Mouse (Mus musculus): Measurements from ENCODE around the gene Mex3a. TPM values are rescaled to one million over a fixed set of nuclear protein-coding genes. Genes with fewer than 3 reads are reported as not detected.
A peak's percentile ranks its signal among the peaks of the same experiment; 100 is the strongest.

Gene Mex3a
- total RNA-seq (2021), result 1 to 10 TPM; 3.0 to 6.3 TPM
- long read RNA-seq, experiment 1, partial matches to known transcripts, result 0 of 5 reads
- long read RNA-seq, experiment 1, other reads (novel, unspliced or antisense), result 5 of 5 reads
- long read RNA-seq, experiment 2, partial matches to known transcripts, result 0 of 2 reads
- long read RNA-seq, experiment 2, other reads (novel, unspliced or antisense), result 2 of 2 reads

DNA sequence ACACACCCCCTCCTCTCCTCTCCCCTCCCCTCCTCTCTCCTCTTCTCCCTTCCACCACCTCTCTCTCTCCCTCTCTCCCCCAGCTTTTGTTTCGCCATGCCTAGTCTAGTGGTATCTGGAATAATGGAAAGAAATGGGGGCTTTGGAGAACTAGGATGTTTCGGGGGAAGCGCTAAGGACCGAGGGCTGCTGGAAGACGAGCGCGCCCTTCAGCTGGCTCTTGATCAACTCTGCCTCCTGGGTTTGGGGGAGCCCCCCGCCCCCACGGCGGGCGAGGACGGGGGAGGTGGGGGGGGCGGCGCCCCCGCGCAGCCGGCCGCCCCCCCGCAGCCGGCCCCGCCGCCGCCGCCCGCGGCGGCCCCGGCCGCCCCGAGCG lies at the start of gene Mex3a:
TSS of gene Mex3a (plus strand) at position 97 of the 376 bp plus-strand sequence.
- no peak for DNase-seq

DNA sequence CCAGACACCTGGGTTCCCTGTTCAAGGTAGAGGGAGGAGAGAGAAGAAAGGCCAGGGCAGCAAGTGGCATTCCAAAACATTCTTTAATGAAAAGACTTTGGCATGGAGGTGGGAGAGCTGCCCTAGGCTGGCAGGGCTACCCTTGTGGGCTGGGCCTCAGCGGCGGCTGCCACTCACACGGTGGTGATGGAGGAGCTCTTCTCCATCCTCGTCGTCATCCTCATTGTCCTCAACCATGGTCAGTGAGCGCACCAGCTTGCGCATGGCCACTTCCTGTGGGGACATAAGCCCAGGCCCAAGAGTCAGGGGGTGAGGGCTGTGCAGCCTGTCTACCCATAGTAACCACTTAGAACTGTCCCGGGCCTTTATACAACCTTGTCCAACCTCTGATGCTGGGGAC lies 49.1 kb upstream of the Mex3a start:
- DNase-seq, result peak; percentile 11

- peak; percentile 84 for DNase-seq
Measured at GRCm38 (mm10) chr3:88483621-88484020, 48.6 kb upstream of the Mex3a start.

GRCm38 (mm10) chr3:88484597-88485316 lies 47.4 kb upstream of the Mex3a start:
- DNase-seq, result peak; percentile 18

GRCm38 (mm10) chr3:88486043-88486442 lies 46.2 kb upstream of the Mex3a start:
- DNase-seq, result no peak

GRCm38 (mm10) chr3:88486887-88487286 lies 45.3 kb upstream of the Mex3a start:
- no peak for DNase-seq

DNA sequence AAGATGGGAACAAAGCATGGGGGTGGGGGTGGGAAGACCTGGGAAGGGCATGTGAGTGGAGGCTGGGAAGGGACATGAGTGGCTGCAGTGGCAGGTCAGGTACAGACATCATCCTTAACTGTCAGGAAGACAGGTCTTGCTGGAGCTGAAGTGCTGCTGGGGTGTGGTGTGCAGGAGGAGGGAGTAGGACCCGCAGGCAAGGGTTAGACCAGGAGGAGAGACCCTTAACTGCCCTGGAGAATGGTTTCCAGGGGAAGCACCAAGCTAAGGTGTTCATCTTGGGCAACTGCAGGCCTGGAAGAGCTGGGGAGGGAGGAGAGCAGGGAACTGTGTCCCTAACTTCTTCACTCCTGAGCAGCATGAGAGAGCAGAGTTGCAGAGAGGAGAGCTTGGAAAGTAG lies 44.8 kb upstream of the Mex3a start:
- DNase-seq, result no peak

DNA sequence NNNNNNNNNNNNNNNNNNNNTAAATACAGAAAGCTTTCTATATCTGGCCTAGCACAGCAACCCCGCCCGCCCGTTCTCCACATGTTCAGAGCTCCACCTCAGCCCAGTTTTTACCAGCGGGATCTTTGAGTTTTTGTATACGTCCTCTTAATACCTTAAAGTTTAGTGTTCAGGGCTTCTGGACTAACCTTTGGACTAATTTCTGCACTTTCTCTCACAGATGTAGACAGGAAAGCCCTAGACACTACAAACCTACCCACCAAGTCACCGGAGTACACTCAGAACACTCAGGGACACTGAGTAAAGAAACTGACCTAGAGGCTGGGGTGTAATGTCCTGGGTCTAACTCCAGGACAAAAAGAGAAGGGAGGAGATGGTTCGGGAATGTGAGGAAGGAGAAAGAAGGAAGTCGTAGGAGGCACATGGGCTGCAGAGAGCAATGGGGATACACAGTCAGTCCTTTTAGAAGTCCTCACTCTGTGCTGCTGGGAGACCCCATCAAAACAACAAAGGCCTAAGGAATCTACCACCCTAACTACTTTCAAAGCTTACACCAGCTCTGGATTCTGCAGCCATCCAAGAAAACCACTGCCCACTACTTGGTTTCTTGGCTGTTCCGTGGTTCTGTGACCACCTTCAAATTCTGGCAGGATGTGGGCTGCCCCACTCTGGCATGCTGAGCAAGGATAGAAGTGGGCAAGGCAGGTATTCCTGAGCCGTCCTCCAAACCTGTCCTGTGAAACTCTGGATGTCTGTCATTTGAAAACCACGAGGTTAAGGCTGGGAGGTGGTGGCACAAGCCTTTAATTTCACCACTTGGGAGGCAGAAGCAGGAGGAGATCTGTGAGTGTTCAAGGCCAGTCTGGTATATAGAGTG lies 38.3 kb upstream of the Mex3a start:
- DNase-seq, result peak; percentile 11

DNA sequence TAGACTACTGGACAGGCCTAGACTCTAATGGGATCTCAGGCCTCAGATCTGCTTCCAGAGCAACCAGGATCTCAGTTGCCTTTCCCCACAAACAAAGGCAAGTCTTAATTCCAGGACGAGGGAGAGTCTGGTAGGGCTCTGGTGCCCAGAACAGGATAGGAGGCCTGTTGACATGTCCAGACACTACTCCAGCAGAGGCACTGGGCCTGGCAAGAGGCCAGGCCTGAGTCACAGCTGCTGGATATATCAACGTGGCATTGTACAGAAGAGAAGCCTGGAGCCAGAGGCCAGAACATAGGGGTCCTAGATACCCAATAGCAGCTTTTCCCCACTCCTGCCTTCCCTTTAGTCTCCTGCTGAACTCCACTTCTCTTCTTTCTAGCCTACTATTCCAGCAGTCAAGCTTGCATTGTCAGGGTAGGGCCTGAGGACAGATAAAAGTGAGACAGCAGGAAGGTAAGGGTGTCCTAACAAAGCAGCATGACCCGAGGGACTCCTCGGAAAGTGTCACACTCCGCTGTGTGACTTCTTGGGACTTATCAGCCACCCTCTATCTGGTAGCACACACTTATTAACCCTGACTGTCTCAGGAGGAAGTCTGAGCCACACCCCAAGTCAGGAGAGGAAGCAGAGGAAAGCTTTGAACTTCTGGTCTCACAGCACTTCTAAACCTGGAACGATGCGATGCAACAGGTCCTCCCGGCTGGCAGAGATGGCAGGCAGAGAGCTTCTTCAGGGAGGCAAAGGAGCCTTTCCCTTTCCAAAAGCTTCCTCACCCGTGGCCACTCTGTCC lies 37.2 kb upstream of the Mex3a start:
- DNase-seq, result peak; percentile 61

GRCm38 (mm10) chr3:88495741-88496415 lies 36.3 kb upstream of the Mex3a start:
- peak; percentile 21 for DNase-seq

GRCm38 (mm10) chr3:88499580-88499979 lies 32.6 kb upstream of the Mex3a start:
- DNase-seq, result no peak

DNA sequence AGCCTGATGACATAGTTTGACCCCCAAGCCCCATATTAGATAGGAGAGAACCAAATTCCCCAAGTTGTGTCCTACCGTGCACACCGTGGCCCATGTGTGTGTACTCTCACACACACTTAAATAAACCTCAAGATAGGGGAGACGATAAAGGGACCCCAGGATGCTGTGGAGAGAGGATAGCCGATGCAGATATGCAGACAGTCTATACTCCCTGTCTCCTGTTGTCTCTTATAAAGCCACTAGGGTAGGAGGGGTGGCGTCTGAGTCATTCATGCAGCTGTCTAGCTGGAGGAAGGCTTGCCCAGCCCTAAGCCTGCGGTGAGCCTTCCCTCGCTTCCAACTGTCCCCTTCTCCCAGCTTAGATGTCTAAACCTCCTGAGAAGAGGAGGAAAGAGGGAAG lies 32.1 kb upstream of the Mex3a start:
- peak; percentile 15 for DNase-seq

DNA sequence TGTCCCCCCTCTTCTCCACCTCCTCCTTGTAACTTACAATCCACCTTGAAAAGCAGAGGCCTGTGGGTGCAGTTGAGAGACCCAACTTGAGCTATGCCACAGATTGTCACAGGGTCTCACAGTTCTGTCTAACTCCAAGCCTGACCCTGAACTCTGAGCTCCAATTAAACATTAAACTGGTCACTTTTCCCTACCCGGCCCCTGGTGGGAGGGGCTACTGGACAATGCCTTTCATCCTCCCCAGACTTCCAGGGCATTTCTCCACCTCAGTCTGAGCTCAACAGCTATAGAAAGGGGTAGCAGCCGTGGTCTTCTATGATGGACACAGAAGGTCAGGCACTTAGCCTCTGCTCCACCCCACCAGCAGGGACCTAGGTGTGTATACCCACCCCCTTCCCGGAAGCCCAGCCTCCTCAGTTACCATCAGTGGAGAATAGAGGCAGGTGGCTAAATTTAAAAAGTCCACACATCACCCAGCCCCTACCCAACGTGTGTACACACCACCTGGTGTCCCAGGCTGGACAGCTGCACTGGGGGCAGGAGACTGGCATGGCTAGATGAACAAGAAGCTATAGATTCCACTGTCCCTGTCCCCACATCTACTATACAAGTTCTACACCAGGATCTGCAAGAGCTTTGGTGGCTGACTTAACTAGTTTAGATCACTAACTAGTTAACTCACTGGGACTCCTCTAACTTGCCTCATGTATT lies 31.4 kb upstream of the Mex3a start:
- DNase-seq, result peak; percentile 4

- DNase-seq, result no peak
Measured at GRCm38 (mm10) chr3:88501366-88502030, 30.7 kb upstream of the Mex3a start.

- DNase-seq, result no peak
Measured at GRCm38 (mm10) chr3:88502031-88502571, 30.1 kb upstream of the Mex3a start.

GRCm38 (mm10) chr3:88502641-88503504 lies 29.3 kb upstream of the Mex3a start:
- DNase-seq, result peak; percentile 93

DNA sequence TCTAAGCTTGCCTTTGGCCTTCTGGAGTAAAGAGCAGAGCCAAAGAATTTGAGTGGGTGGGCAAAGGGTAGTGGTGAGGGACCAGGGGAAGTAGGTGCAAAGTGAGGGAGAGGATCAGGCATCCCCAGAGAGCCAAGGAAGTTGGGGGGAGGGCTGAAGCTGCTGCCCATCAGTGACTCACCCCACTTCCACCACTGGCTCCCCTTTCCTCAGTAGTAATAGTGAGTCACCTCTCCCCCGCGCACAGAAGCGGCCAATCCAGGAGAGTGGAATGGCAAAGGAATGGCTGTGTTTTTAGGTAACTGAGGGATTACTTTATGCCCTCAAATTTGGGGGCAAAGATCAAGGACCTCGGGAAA lies 28.7 kb upstream of the Mex3a start:
- no peak for DNase-seq

GRCm38 (mm10) chr3:88503881-88504746 lies 28.1 kb upstream of the Mex3a start:
- DNase-seq, result no peak

All from gastrocnemius, postnatal 10 days (tissue).